Mouse (Mus musculus) thymus, adult 2 months (tissue): ENCODE results near the gene Lmo1.

Experiments used
- CTCF ChIP-seq: fragments of 200-500 bp; IDR thresholded peaks from 2 replicates; pipeline ENCODE4 v1.5.1; 2012; ENCODE audit warnings: mild to moderate bottlenecking, control low read depth, low read length, moderate library complexity, borderline replicate concordance; ENCODE audit not compliant: control insufficient read depth, poor library complexity, insufficient read depth; ENCODE audit errors: extremely low read depth
- POLR2A ChIP-seq: fragments of 200-500 bp; IDR thresholded peaks from 2 replicates; pipeline ENCODE4 v1.6.1; 2012; ENCODE audit warnings: mild to moderate bottlenecking, low read length, control low read depth, moderate library complexity; ENCODE audit not compliant: control insufficient read depth, poor library complexity, insufficient read depth; ENCODE audit errors: extremely low read depth

- TF ChIP-seq CTCF, result no peak
- TF ChIP-seq POLR2A, result no peak
These were observed 45.6 kb downstream of the Lmo1 start for GRCm38 (mm10) chr7:109129442-109129841.
